Mouse (Mus musculus): Measurements from ENCODE around the gene Epb41l1.

Gene Epb41l1

GRCm38 (mm10) chr2:156483204-156483603 lies 62.5 kb downstream of the Epb41l1 start:
- 83% methylated on average over 7 of the region's 7 CpGs for WGBS

GRCm38 (mm10) chr2:156486086-156486751 lies 65.5 kb downstream of the Epb41l1 start:
- 63% methylated on average over 12 of the region's 12 CpGs for WGBS

GRCm38 (mm10) chr2:156487589-156488160 lies 67.0 kb downstream of the Epb41l1 start:
- WGBS, result 69% methylated on average over 10 of the region's 10 CpGs

- 42% methylated on average over 8 of the region's 8 CpGs for WGBS
Measured at GRCm38 (mm10) chr2:156488166-156488814, 67.6 kb downstream of the Epb41l1 start.

GRCm38 (mm10) chr2:156490176-156490575 lies 69.5 kb downstream of the Epb41l1 start:
- 24% methylated on average over 11 of the region's 11 CpGs for WGBS

GRCm38 (mm10) chr2:156491796-156492195 lies 71.1 kb downstream of the Epb41l1 start:
- WGBS, result 66% methylated on average over 5 of the region's 5 CpGs

GRCm38 (mm10) chr2:156493766-156494165 lies 73.1 kb downstream of the Epb41l1 start:
- WGBS, result 34% methylated on average over 9 of the region's 9 CpGs

GRCm38 (mm10) chr2:156494465-156494864 lies 73.8 kb downstream of the Epb41l1 start:
- 51% methylated on average over 9 of the region's 9 CpGs for WGBS

GRCm38 (mm10) chr2:156494875-156495274 lies 74.2 kb downstream of the Epb41l1 start:
- 81% methylated on average over 12 of the region's 12 CpGs for WGBS

- 46% methylated on average over 5 of the region's 5 CpGs for WGBS
Measured at GRCm38 (mm10) chr2:156496816-156497566, 76.3 kb downstream of the Epb41l1 start.

- WGBS, result 53% methylated on average over 5 of the region's 5 CpGs
Measured at GRCm38 (mm10) chr2:156497915-156498314, 77.2 kb downstream of the Epb41l1 start.

GRCm38 (mm10) chr2:156501025-156501424 lies 80.3 kb downstream of the Epb41l1 start:
- 72% methylated on average over 1 of the region's 1 CpGs for WGBS

GRCm38 (mm10) chr2:156505533-156505932 lies 84.8 kb downstream of the Epb41l1 start:
- WGBS, result 85% methylated on average over 13 of the region's 13 CpGs

- 69% methylated on average over 7 of the region's 7 CpGs for WGBS
Measured at GRCm38 (mm10) chr2:156512028-156512427, 91.3 kb downstream of the Epb41l1 start.

GRCm38 (mm10) chr2:156512561-156512960 lies 91.9 kb downstream of the Epb41l1 start:
- WGBS, result 52% methylated on average over 4 of the region's 6 CpGs

- WGBS, result 49% methylated on average over 9 of the region's 9 CpGs
Measured at GRCm38 (mm10) chr2:156515102-156515501, 94.4 kb downstream of the Epb41l1 start.

- 20% methylated on average over 7 of the region's 7 CpGs for WGBS
Measured at GRCm38 (mm10) chr2:156515565-156516185, 95.0 kb downstream of the Epb41l1 start.

GRCm38 (mm10) chr2:156516678-156517077 lies 96.0 kb downstream of the Epb41l1 start:
- WGBS, result 78% methylated on average over 2 of the region's 2 CpGs

GRCm38 (mm10) chr2:156518306-156518705 lies 97.6 kb downstream of the Epb41l1 start:
- WGBS, result 44% methylated on average over 6 of the region's 6 CpGs

- WGBS, result 39% methylated on average over 5 of the region's 5 CpGs
Measured at GRCm38 (mm10) chr2:156519584-156519983, 98.9 kb downstream of the Epb41l1 start.

- WGBS, result 91% methylated on average over 11 of the region's 11 CpGs
Measured at GRCm38 (mm10) chr2:156522994-156523393, 102.3 kb downstream of the Epb41l1 start.

- 53% methylated on average over 3 of the region's 3 CpGs for WGBS
Measured at GRCm38 (mm10) chr2:156524078-156524477, 103.4 kb downstream of the Epb41l1 start.
